22 mouse cellular contexts compared by ENCODE assay signal in genomic region chr15:61408621-61409020, GRCm38 (mm10).
DNase-seq lines count a peak whose midpoint lies in the region; ATAC-seq lines count a peak whose summit lies in the region.
"Had no signal": no experiment of that assay in that cellular context is flagged by ENCODE, and none has a peak within 500 bp of the region (broad histone marks: within the 10 kb centered on the region; RNA-seq: fewer than 3 reads in every experiment).

No protein-coding gene starts in this region.

- no peak overlapping the region for H3K4me3 ChIP-seq in forebrain, embryonic 16.5 days (replicated peaks; ENCODE audit: low read length)
- H3K4me3 ChIP-seq: embryonic facial prominence, embryonic 10.5 days; forebrain, embryonic 10.5 days; heart, embryonic 10.5 days; heart, embryonic 15.5 days; hindbrain, embryonic 13.5 days had no signal

- no peak overlapping the region for H3K27ac ChIP-seq in forebrain, embryonic 16.5 days (ENCODE audit: low read length)
- H3K27ac ChIP-seq: embryonic facial prominence, embryonic 10.5 days; forebrain, embryonic 10.5 days; heart, embryonic 10.5 days; heart, embryonic 15.5 days; hindbrain, embryonic 13.5 days; hindbrain, postnatal 0 days had no signal

- WGBS in forebrain, embryonic 16.5 days, result 97% methylated on average over 1 of the region's 1 CpGs

- ATAC-seq in CD4-positive, CD25-positive, alpha-beta regulatory T cell, adult 4 months, result peak; percentile 87
- no peak for ATAC-seq in megakaryocyte, adult 5-6 weeks (ENCODE audit: poor library complexity, severe bottlenecking)
- no peak for ATAC-seq in forebrain, embryonic 16.5 days
- ATAC-seq: forebrain, embryonic 14.5 days; hindbrain, postnatal 0 days; intestine, embryonic 16.5 days had no signal

- H3K9me3 ChIP-seq in forebrain, embryonic 16.5 days (ENCODE audit: control insufficient read depth, low read length), result no peaks in the 10 kb centered on the region
- H3K9me3 ChIP-seq: embryonic facial prominence, embryonic 10.5 days; forebrain, embryonic 10.5 days; G1E; heart, embryonic 10.5 days; heart, embryonic 15.5 days; hindbrain, embryonic 13.5 days had no signal

- H3K9ac ChIP-seq in forebrain, embryonic 16.5 days (replicated peaks; ENCODE audit: low read depth, low read length), result no peak overlapping the region
- H3K9ac ChIP-seq: heart, embryonic 15.5 days; hindbrain, embryonic 13.5 days had no signal

- no peaks in the 10 kb centered on the region for H3K27me3 ChIP-seq in forebrain, embryonic 16.5 days (replicated peaks; ENCODE audit: control insufficient read depth, insufficient read depth, low read length)
- H3K27me3 ChIP-seq: heart, embryonic 15.5 days; hindbrain, embryonic 13.5 days had no signal

- H3K4me2 ChIP-seq in forebrain, embryonic 16.5 days (ENCODE audit: low read length), result no peak overlapping the region
- H3K4me2 ChIP-seq: heart, embryonic 15.5 days; hindbrain, embryonic 13.5 days had no signal

- no peaks in the 10 kb centered on the region for H3K36me3 ChIP-seq in forebrain, embryonic 16.5 days (ENCODE audit: control insufficient read depth, insufficient read depth)
- H3K36me3 ChIP-seq: embryonic facial prominence, embryonic 10.5 days; forebrain, embryonic 10.5 days; G1E; heart, embryonic 10.5 days; heart, embryonic 15.5 days; hindbrain, embryonic 13.5 days had no signal

- DNase-seq in lung, postnatal 25 days (ENCODE audit: low spot score), result peak; percentile 10
- DNase-seq in lung, postnatal 10 days, result no peak
- DNase-seq in induced T-regulatory cell, adult 2 months (ENCODE audit: low read depth), result peak; percentile 49
- DNase-seq in gastrocnemius, postnatal 25 days, result no peak
- DNase-seq: adrenal gland, postnatal 14 days; B cell, adult 2 months; cerebellum, adult 18-20 months; cerebellum, postnatal 10 days; heart, adult 18-20 months; heart, postnatal 14 days had no signal

- H3K4me1 ChIP-seq in forebrain, embryonic 16.5 days (replicated peaks; ENCODE audit: control insufficient read depth, insufficient read depth, low read length), result no peaks in the 10 kb centered on the region
- H3K4me1 ChIP-seq: embryonic facial prominence, embryonic 10.5 days; forebrain, embryonic 10.5 days; heart, embryonic 10.5 days; heart, embryonic 15.5 days; hindbrain, embryonic 13.5 days had no signal

Comparison
In these comparisons a context has a peak if more than half of its experiments do, and no peak if none do; other contexts are left out.
1. DNase-seq: peak in lung, postnatal 25 days (single experiment) and induced T-regulatory cell, adult 2 months (single experiment); none in lung, postnatal 10 days (single experiment) and gastrocnemius, postnatal 25 days (single experiment).